Mouse (Mus musculus) forebrain, embryonic 14.5 days (tissue): ENCODE results near the gene Ak4. TPM values are rescaled to one million over a fixed set of nuclear protein-coding genes. Genes with fewer than 3 reads are reported as not detected.

Experiments used
- ATAC-seq: fragments of 200-750 bp; cut with Nextera tagmentation; 2 replicates; pipeline ENCODE4 v1.8.0; 2017; ENCODE audit warnings: mild to moderate bottlenecking, moderate library complexity
- DNase-seq: peaks from one replicate; pipeline ENCODE4 v3.0.0-alpha.2; 2015; ENCODE audit warnings: low spot score
- H3K27ac ChIP-seq: fragments of 300-500 bp; sonication (generic); 2 replicates; pipeline ENCODE4 v1.5.1; 2014; ENCODE audit warnings: low read depth, mild to moderate bottlenecking, control low read depth, low read length, moderate library complexity
- H3K27me3 ChIP-seq: fragments of 300-500 bp; sonication (generic); replicated peaks from 2 replicates; pipeline ENCODE4 v1.6.1; 2014; ENCODE audit warnings: low read length, control low read depth, mixed read lengths; ENCODE audit not compliant: control insufficient read depth, insufficient read depth
- H3K36me3 ChIP-seq: fragments of 300-500 bp; sonication (generic); 2 replicates; pipeline ENCODE4 v1.6.1; 2014; ENCODE audit warnings: low read length, control low read depth; ENCODE audit not compliant: control insufficient read depth, insufficient read depth
- H3K4me1 ChIP-seq: fragments of 300-500 bp; sonication (generic); 2 replicates; pipeline ENCODE4 v1.6.1; 2014; ENCODE audit warnings: antibody characterized with exemption, low read length, control low read depth; ENCODE audit not compliant: control insufficient read depth, insufficient read depth
- H3K4me2 ChIP-seq: fragments of 300-500 bp; sonication (generic); 2 replicates; pipeline ENCODE4 v1.6.1; 2014; ENCODE audit warnings: mild to moderate bottlenecking, control low read depth, low read length
- H3K4me3 ChIP-seq: fragments of 300-500 bp; sonication (generic); 2 replicates; pipeline ENCODE4 v1.5.1; 2014; ENCODE audit warnings: low read depth, low read length, control low read depth
- H3K9ac ChIP-seq: fragments of 300-500 bp; sonication (generic); 2 replicates; pipeline ENCODE4 v1.6.1; 2014; ENCODE audit warnings: mild to moderate bottlenecking, low read length, control low read depth, moderate library complexity
- H3K9me3 ChIP-seq: fragments of 300-500 bp; sonication (generic); replicated peaks from 2 replicates; pipeline ENCODE4 v1.6.1; 2016; ENCODE audit warnings: low read length, control low read depth, mixed read lengths; ENCODE audit not compliant: control insufficient read depth
- WGBS: fragments of 180-500 bp; shearing (Covaris S2); extraction: QIAGEN DNeasy Blood & Tissue Kit; methylation state at CpG from one replicate; pipeline ENCODE4 v1.1.7; 2014; 5-methylcytosine and 5-hydroxymethylcytosine counted together
- polyA plus RNA-seq: library from polyadenylated mRNA; unstranded; fragments of >200 nt; fragmentation: Nextera tagmentation; extraction: Ambion mirVana; gene quantifications from 2 replicates; pipeline ENCODE4 v1.2.1, GENCODE M21; 2014

Ak4 gene
- polyA plus RNA-seq, 1 experiment from 2014 or later, result 4.6 TPM

- 2% methylated on average over 10 of the region's 10 CpGs for WGBS
- H3K4me3 ChIP-seq, result peak overlapping the region; percentile 45
- H3K4me1 ChIP-seq, result peaks cover 12% of the 10 kb centered on the region
- no peaks in the 10 kb centered on the region for H3K27me3 ChIP-seq
- ATAC-seq (0 out of 2 replicates have a peak, but pooled peaks have one; percentile 6), DNase-seq (peak; percentile 24)
- H3K36me3 ChIP-seq, result no peaks in the 10 kb centered on the region
- H3K4me2 ChIP-seq, result peak overlapping the region; percentile 94
- no peak overlapping the region for H3K27ac ChIP-seq
- H3K9me3 ChIP-seq, result no peaks in the 10 kb centered on the region
- H3K9ac ChIP-seq, result peak overlapping the region; percentile 67
Observed at GRCm38 (mm10) chr4:101508431-101508830, 89.4 kb downstream of the Ak4 start.

- Histone ChIP-seq H3K4me3 (peak overlapping the region; percentile 45), H3K4me2 (peak overlapping the region; percentile 94), H3K4me1 (peaks cover 12% of the 10 kb centered on the region), H3K9me3 (no peaks in the 10 kb centered on the region), H3K9ac (peak overlapping the region; percentile 67), H3K27ac (no peak overlapping the region), H3K27me3 (no peaks in the 10 kb centered on the region), H3K36me3 (no peaks in the 10 kb centered on the region)
- ATAC-seq (peak; percentile 65), DNase-seq (peak; percentile 49)
- WGBS, result 2% methylated on average over 30 of the region's 30 CpGs
Observed at GRCm38 (mm10) chr4:101508851-101509577, 89.9 kb downstream of the Ak4 start.

- Histone ChIP-seq H3K4me1 (peaks cover 7% of the 10 kb centered on the region), H3K9me3 (no peaks in the 10 kb centered on the region), H3K27me3 (no peaks in the 10 kb centered on the region), H3K9ac (no peak overlapping the region), H3K4me3 (no peak overlapping the region), H3K27ac (0 out of 2 replicates have a peak overlapping the region, but pooled peaks have one; percentile 3), H3K36me3 (no peaks in the 10 kb centered on the region), H3K4me2 (no peak overlapping the region)
- DNase-seq, result no peak
- 79% methylated on average over 8 of the region's 8 CpGs for WGBS
- no peak for ATAC-seq
Observed at GRCm38 (mm10) chr4:101510111-101510903, 91.2 kb downstream of the Ak4 start.

GRCm38 (mm10) chr4:101510904-101511210, 91.8 kb downstream of the Ak4 start:
- H3K4me2 ChIP-seq, result no peak overlapping the region
- WGBS, result 84% methylated on average over 5 of the region's 5 CpGs
- DNase-seq (no peak), ATAC-seq (no peak)
- H3K4me3 ChIP-seq, result no peak overlapping the region
- no peak overlapping the region for H3K9ac ChIP-seq
- H3K27ac ChIP-seq, result no peak overlapping the region
- no peaks in the 10 kb centered on the region for H3K36me3 ChIP-seq
- H3K27me3 ChIP-seq, result no peaks in the 10 kb centered on the region
- no peaks in the 10 kb centered on the region for H3K9me3 ChIP-seq
- peaks cover 7% of the 10 kb centered on the region for H3K4me1 ChIP-seq

- no peak overlapping the region for H3K4me3 ChIP-seq
- no peak for ATAC-seq
Observed at GRCm38 (mm10) chr4:101511768-101512521, 92.9 kb downstream of the Ak4 start.

GRCm38 (mm10) chr4:101513251-101513650, 94.2 kb downstream of the Ak4 start:
- 94% methylated on average over 3 of the region's 3 CpGs for WGBS
- H3K9me3 ChIP-seq, result no peaks in the 10 kb centered on the region
- no peaks in the 10 kb centered on the region for H3K27me3 ChIP-seq
- H3K9ac ChIP-seq, result no peak overlapping the region
- H3K36me3 ChIP-seq, result no peaks in the 10 kb centered on the region
- ATAC-seq, result no peak
- peaks cover 7% of the 10 kb centered on the region for H3K4me1 ChIP-seq
- no peak overlapping the region for H3K4me3 ChIP-seq
- DNase-seq, result no peak
- no peak overlapping the region for H3K27ac ChIP-seq
- H3K4me2 ChIP-seq, result no peak overlapping the region

More at GRCm38 (mm10) chr4:101511768-101512521, 92.9 kb downstream of the Ak4 start:
- H3K4me2 ChIP-seq, result no peak overlapping the region
- DNase-seq, result no peak
- H3K36me3 ChIP-seq, result no peaks in the 10 kb centered on the region
- H3K9ac ChIP-seq, result no peak overlapping the region
- no peaks in the 10 kb centered on the region for H3K27me3 ChIP-seq
- no peak overlapping the region for H3K27ac ChIP-seq
- H3K4me1 ChIP-seq, result peaks cover 7% of the 10 kb centered on the region
- WGBS, result 90% methylated on average over 5 of the region's 5 CpGs
- no peaks in the 10 kb centered on the region for H3K9me3 ChIP-seq

GRCm38 (mm10) chr4:101515853-101516252, 96.8 kb downstream of the Ak4 start:
- H3K9me3 ChIP-seq, result no peaks in the 10 kb centered on the region
- H3K9ac ChIP-seq, result no peak overlapping the region
- H3K36me3 ChIP-seq, result no peaks in the 10 kb centered on the region
- H3K4me2 ChIP-seq, result no peak overlapping the region
- 95% methylated on average over 14 of the region's 14 CpGs for WGBS
- no peak overlapping the region for H3K27ac ChIP-seq
- H3K4me1 ChIP-seq, result no peaks in the 10 kb centered on the region
- H3K4me3 ChIP-seq, result no peak overlapping the region
- H3K27me3 ChIP-seq, result no peaks in the 10 kb centered on the region
- DNase-seq (no peak), ATAC-seq (no peak)
